Mouse (Mus musculus): ENCODE data around the gene Zfp775. TPM values are rescaled to one million over a fixed set of nuclear protein-coding genes. Genes with fewer than 3 reads are reported as not detected.
A peak's percentile ranks its signal among the peaks of the same experiment; 100 is the strongest.

Gene Zfp775
- polyA plus RNA-seq, 1 experiment from 2014 or later = 7.4 TPM

- WGBS = 96% methylated on average over 45 of the region's 45 CpGs
- Histone ChIP-seq H3K4me1 (replicated peaks; ENCODE audit: control insufficient read depth, insufficient read depth, low read length) (peaks cover 22% of the 10 kb centered on the region), H3K36me3 (ENCODE audit: control insufficient read depth, insufficient read depth, low read length) (peaks cover 42% of the 10 kb centered on the region), H3K9me3 (ENCODE audit: control insufficient read depth, low read length) (peaks cover 25% of the 10 kb centered on the region), H3K9ac (ENCODE audit: low read length) (no peak overlapping the region), H3K4me2 (ENCODE audit: low read depth, low read length) (no peak overlapping the region), H3K4me3 (ENCODE audit: low read length) (no peak overlapping the region), H3K27me3 (ENCODE audit: control insufficient read depth, insufficient read depth, low read depth, low read length) (no peaks in the 10 kb centered on the region), H3K27ac (ENCODE audit: low read length) (no peak overlapping the region)
- ATAC-seq (ENCODE audit: low read depth) = no peak
Observed at GRCm38 (mm10) chr6:48596545-48597232, 5.2 kb upstream of the Zfp775 start.

- ATAC-seq (ENCODE audit: low read depth) = no peak
- peaks cover 25% of the 10 kb centered on the region for H3K9me3 ChIP-seq (ENCODE audit: control insufficient read depth, low read length)
- H3K9ac ChIP-seq (ENCODE audit: low read length) = no peak overlapping the region
- no peak overlapping the region for H3K4me3 ChIP-seq (ENCODE audit: low read length)
- 95% methylated on average over 27 of the region's 27 CpGs for WGBS
- peaks cover 22% of the 10 kb centered on the region for H3K4me1 ChIP-seq (replicated peaks; ENCODE audit: control insufficient read depth, insufficient read depth, low read length)
- peaks cover 42% of the 10 kb centered on the region for H3K36me3 ChIP-seq (ENCODE audit: control insufficient read depth, insufficient read depth, low read length)
- H3K27ac ChIP-seq (ENCODE audit: low read length) = no peak overlapping the region
- no peaks in the 10 kb centered on the region for H3K27me3 ChIP-seq (ENCODE audit: control insufficient read depth, insufficient read depth, low read depth, low read length)
- no peak overlapping the region for H3K4me2 ChIP-seq (ENCODE audit: low read depth, low read length)
Observed at GRCm38 (mm10) chr6:48597233-48597625, 4.6 kb upstream of the Zfp775 start.

GRCm38 (mm10) chr6:48600594-48600993 lies 1.3 kb upstream of the Zfp775 start:
- 91% methylated on average over 1 of the region's 1 CpGs for WGBS
- Histone ChIP-seq H3K4me2 (ENCODE audit: low read depth, low read length) (no peak overlapping the region), H3K9ac (ENCODE audit: low read length) (no peak overlapping the region), H3K4me1 (replicated peaks; ENCODE audit: control insufficient read depth, insufficient read depth, low read length) (peaks cover 13% of the 10 kb centered on the region), H3K36me3 (ENCODE audit: control insufficient read depth, insufficient read depth, low read length) (peaks cover 42% of the 10 kb centered on the region), H3K27me3 (ENCODE audit: control insufficient read depth, insufficient read depth, low read depth, low read length) (no peaks in the 10 kb centered on the region), H3K27ac (ENCODE audit: low read length) (no peak overlapping the region), H3K4me3 (ENCODE audit: low read length) (no peak overlapping the region), H3K9me3 (ENCODE audit: control insufficient read depth, low read length) (peaks cover 24% of the 10 kb centered on the region)
- ATAC-seq (ENCODE audit: low read depth) = no peak

- Histone ChIP-seq H3K36me3 (ENCODE audit: control insufficient read depth, insufficient read depth, low read length) (peaks cover 27% of the 10 kb centered on the region), H3K4me2 (ENCODE audit: low read depth, low read length) (peak overlapping the region; percentile 98), H3K4me1 (replicated peaks; ENCODE audit: control insufficient read depth, insufficient read depth, low read length) (peaks cover 13% of the 10 kb centered on the region), H3K9ac (ENCODE audit: low read length) (peak overlapping the region; percentile 88), H3K27me3 (ENCODE audit: control insufficient read depth, insufficient read depth, low read depth, low read length) (no peaks in the 10 kb centered on the region), H3K4me3 (ENCODE audit: low read length) (peak overlapping the region; percentile 91), H3K27ac (ENCODE audit: low read length) (peak overlapping the region; percentile 73), H3K9me3 (ENCODE audit: control insufficient read depth, low read length) (peaks cover 8% of the 10 kb centered on the region)
- under 1% methylated on average over 27 of the region's 28 CpGs for WGBS
- ATAC-seq (ENCODE audit: low read depth) = peak; percentile 72
Observed at GRCm38 (mm10) chr6:48602080-48602741, 348 bp downstream of the Zfp775 start.

- no peaks in the 10 kb centered on the region for H3K4me1 ChIP-seq (replicated peaks; ENCODE audit: control insufficient read depth, insufficient read depth, low read length)
- H3K9ac ChIP-seq (ENCODE audit: low read length) = no peak overlapping the region
- no peak overlapping the region for H3K4me2 ChIP-seq (ENCODE audit: low read depth, low read length)
- no peaks in the 10 kb centered on the region for H3K27me3 ChIP-seq (ENCODE audit: control insufficient read depth, insufficient read depth, low read depth, low read length)
- no peaks in the 10 kb centered on the region for H3K36me3 ChIP-seq (ENCODE audit: control insufficient read depth, insufficient read depth, low read length)
- 73% methylated on average over 2 of the region's 2 CpGs for WGBS
- H3K9me3 ChIP-seq (ENCODE audit: control insufficient read depth, low read length) = no peaks in the 10 kb centered on the region
- no peak for ATAC-seq (ENCODE audit: low read depth)
- H3K4me3 ChIP-seq (ENCODE audit: low read length) = no peak overlapping the region
- no peak overlapping the region for H3K27ac ChIP-seq (ENCODE audit: low read length)
Observed at GRCm38 (mm10) chr6:48608124-48608523, 6.3 kb downstream of the Zfp775 start.

GRCm38 (mm10) chr6:48609512-48609911 lies 7.6 kb downstream of the Zfp775 start:
- WGBS = 51% methylated on average over 7 of the region's 7 CpGs
- no peak overlapping the region for H3K9ac ChIP-seq (ENCODE audit: low read length)
- ATAC-seq (ENCODE audit: low read depth) = no peak

GRCm38 (mm10) chr6:48610657-48611056 lies 8.8 kb downstream of the Zfp775 start:
- no peaks in the 10 kb centered on the region for H3K27me3 ChIP-seq (ENCODE audit: control insufficient read depth, insufficient read depth, low read depth, low read length)
- H3K9ac ChIP-seq (ENCODE audit: low read length) = no peak overlapping the region
- WGBS = 42% methylated on average over 3 of the region's 3 CpGs
- ATAC-seq (ENCODE audit: low read depth) = no peak
- no peak overlapping the region for H3K27ac ChIP-seq (ENCODE audit: low read length)
- no peak overlapping the region for H3K4me2 ChIP-seq (ENCODE audit: low read depth, low read length)
- H3K36me3 ChIP-seq (ENCODE audit: control insufficient read depth, insufficient read depth, low read length) = peaks cover 2% of the 10 kb centered on the region; the same call in 1 of the 2 replicates
- no peak overlapping the region for H3K4me3 ChIP-seq (ENCODE audit: low read length)
- no peaks in the 10 kb centered on the region for H3K9me3 ChIP-seq (ENCODE audit: control insufficient read depth, low read length)
- no peaks in the 10 kb centered on the region for H3K4me1 ChIP-seq (replicated peaks; ENCODE audit: control insufficient read depth, insufficient read depth, low read length)

More at GRCm38 (mm10) chr6:48609512-48609911, 7.6 kb downstream of the Zfp775 start:
- H3K9me3 ChIP-seq (ENCODE audit: control insufficient read depth, low read length) = no peaks in the 10 kb centered on the region
- H3K4me2 ChIP-seq (ENCODE audit: low read depth, low read length) = no peak overlapping the region
- no peaks in the 10 kb centered on the region for H3K4me1 ChIP-seq (replicated peaks; ENCODE audit: control insufficient read depth, insufficient read depth, low read length)
- H3K27ac ChIP-seq (ENCODE audit: low read length) = no peak overlapping the region
- peaks cover 2% of the 10 kb centered on the region; the same call in 1 of the 2 replicates for H3K36me3 ChIP-seq (ENCODE audit: control insufficient read depth, insufficient read depth, low read length)
- H3K27me3 ChIP-seq (ENCODE audit: control insufficient read depth, insufficient read depth, low read depth, low read length) = no peaks in the 10 kb centered on the region
- no peak overlapping the region for H3K4me3 ChIP-seq (ENCODE audit: low read length)

GRCm38 (mm10) chr6:48613464-48613863 lies 11.6 kb downstream of the Zfp775 start:
- H3K36me3 ChIP-seq (ENCODE audit: control insufficient read depth, insufficient read depth, low read length) = peaks cover 2% of the 10 kb centered on the region; the same call in 1 of the 2 replicates
- H3K9ac ChIP-seq (ENCODE audit: low read length) = no peak overlapping the region
- H3K27me3 ChIP-seq (ENCODE audit: control insufficient read depth, insufficient read depth, low read depth, low read length) = no peaks in the 10 kb centered on the region
- no peak overlapping the region for H3K4me2 ChIP-seq (ENCODE audit: low read depth, low read length)
- H3K4me1 ChIP-seq (replicated peaks; ENCODE audit: control insufficient read depth, insufficient read depth, low read length) = no peaks in the 10 kb centered on the region
- H3K4me3 ChIP-seq (ENCODE audit: low read length) = no peak overlapping the region
- no peak overlapping the region for H3K27ac ChIP-seq (ENCODE audit: low read length)
- WGBS = 77% methylated on average over 4 of the region's 4 CpGs
- H3K9me3 ChIP-seq (ENCODE audit: control insufficient read depth, low read length) = no peaks in the 10 kb centered on the region
- ATAC-seq (ENCODE audit: low read depth) = no peak

GRCm38 (mm10) chr6:48614756-48615155 lies 12.9 kb downstream of the Zfp775 start:
- ATAC-seq (ENCODE audit: low read depth) = no peak
- no peaks in the 10 kb centered on the region for H3K9me3 ChIP-seq (ENCODE audit: control insufficient read depth, low read length)
- no peak overlapping the region for H3K27ac ChIP-seq (ENCODE audit: low read length)
- H3K9ac ChIP-seq (ENCODE audit: low read length) = no peak overlapping the region
- no peak overlapping the region for H3K4me2 ChIP-seq (ENCODE audit: low read depth, low read length)
- H3K36me3 ChIP-seq (ENCODE audit: control insufficient read depth, insufficient read depth, low read length) = peaks cover 10% of the 10 kb centered on the region
- WGBS = 86% methylated on average over 5 of the region's 5 CpGs
- H3K4me3 ChIP-seq (ENCODE audit: low read length) = no peak overlapping the region
- H3K27me3 ChIP-seq (ENCODE audit: control insufficient read depth, insufficient read depth, low read depth, low read length) = no peaks in the 10 kb centered on the region
- no peaks in the 10 kb centered on the region for H3K4me1 ChIP-seq (replicated peaks; ENCODE audit: control insufficient read depth, insufficient read depth, low read length)
